Mouse (Mus musculus): ENCODE data around the gene Desi2. TPM values are rescaled to one million over a fixed set of nuclear protein-coding genes. Genes with fewer than 3 reads are reported as not detected.
"Not testable (repeated sequence)": the region's sequence is repeated elsewhere in the genome, so short reads cannot be mapped to it uniquely, and the experiment has no call there.

Desi2 gene
- polyA plus RNA-seq, 1 experiment from 2014 or later: 15.2 TPM

- no peak for ATAC-seq
- no peak overlapping the region for H3K4me3 ChIP-seq
- H3K4me2 ChIP-seq: no peak overlapping the region
- no peak overlapping the region for H3K9ac ChIP-seq
- H3K27ac ChIP-seq: no peak overlapping the region
- no peaks in the 10 kb centered on the region for H3K9me3 ChIP-seq (replicated peaks)
- H3K27me3 ChIP-seq (replicated peaks): no peaks in the 10 kb centered on the region
- no peaks in the 10 kb centered on the region for H3K4me1 ChIP-seq
- H3K36me3 ChIP-seq: peaks cover 11% of the 10 kb centered on the region
- 78% methylated on average over 5 of the region's 5 CpGs for WGBS (ENCODE audit: insufficient replicate concordance)
Observed at GRCm38 (mm10) chr1:178219166-178220077, 32.2 kb downstream of the Desi2 start.

DNA sequence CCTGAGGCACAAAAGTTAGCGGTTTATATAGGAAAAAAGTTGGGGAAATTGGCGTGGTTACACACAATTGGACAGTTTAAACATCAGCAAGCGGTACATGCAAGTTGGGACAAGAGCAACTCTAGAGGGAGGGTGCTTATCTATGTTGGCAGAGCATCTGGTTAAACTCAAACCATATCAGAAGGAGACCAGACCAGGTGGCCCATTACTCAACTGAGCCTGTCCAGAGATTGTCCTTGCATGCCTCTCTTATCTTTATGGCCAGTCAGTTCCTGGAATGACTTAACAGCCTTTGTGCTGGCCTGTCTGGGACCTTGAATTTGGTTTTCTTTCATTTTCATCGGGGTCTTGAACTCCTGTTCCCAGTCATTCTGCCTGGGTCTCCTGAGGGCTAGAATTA lies 41.7 kb downstream of the Desi2 start:
- not testable (repeated sequence) for ATAC-seq; H3K9ac ChIP-seq; H3K27ac ChIP-seq; H3K4me3 ChIP-seq; H3K27me3 ChIP-seq (replicated peaks); H3K4me2 ChIP-seq; H3K4me1 ChIP-seq
- Histone ChIP-seq H3K9me3 (replicated peaks) (peaks cover 46% of the 10 kb centered on the region), H3K36me3 (peaks cover 64% of the 10 kb centered on the region)
- WGBS (ENCODE audit: insufficient replicate concordance): 85% methylated on average over 4 of the region's 4 CpGs

- H3K9me3 ChIP-seq (replicated peaks): peaks cover under 1% of the 10 kb centered on the region
- H3K27me3 ChIP-seq (replicated peaks): no peaks in the 10 kb centered on the region
- H3K27ac ChIP-seq: no peak overlapping the region
- ATAC-seq: no peak
- H3K9ac ChIP-seq: no peak overlapping the region
- WGBS (ENCODE audit: insufficient replicate concordance): 65% methylated on average over 3 of the region's 3 CpGs
- H3K4me3 ChIP-seq: no peak overlapping the region
- H3K4me2 ChIP-seq: no peak overlapping the region
- H3K4me1 ChIP-seq: 0 out of 2 replicates have a peak, but pooled peaks cover 9% of the 10 kb centered on the region
- peaks cover 14% of the 10 kb centered on the region for H3K36me3 ChIP-seq
Observed at GRCm38 (mm10) chr1:178234109-178234508, 46.9 kb downstream of the Desi2 start.

DNA sequence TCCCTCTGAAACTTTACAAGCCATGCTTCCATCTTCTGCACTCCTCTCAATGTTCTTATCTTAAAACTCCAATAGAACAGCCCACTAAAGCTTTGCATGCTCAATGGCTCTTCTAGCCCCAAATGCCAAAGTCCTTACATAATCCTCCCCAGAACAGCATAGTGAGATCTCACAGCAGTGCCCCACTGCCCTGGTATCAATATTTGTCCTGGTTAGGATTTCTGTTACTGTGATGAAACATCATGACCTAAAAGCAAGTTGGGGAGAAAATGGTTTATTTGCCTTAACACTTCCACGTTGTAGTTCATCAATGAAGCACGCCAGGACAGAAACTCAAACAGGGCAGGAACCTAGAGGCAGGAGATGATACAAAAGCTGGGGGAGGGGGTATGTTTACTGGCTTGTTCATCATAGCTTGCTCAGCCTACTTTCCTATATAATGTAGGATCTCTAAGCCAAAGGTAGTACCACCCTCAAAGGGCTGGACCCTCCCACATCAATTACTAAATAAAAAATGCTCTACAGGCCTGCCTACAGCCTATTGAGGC lies 48.8 kb downstream of the Desi2 start:
- Histone ChIP-seq H3K36me3 (peaks cover 7% of the 10 kb centered on the region; the same call in 1 of the 2 replicates), H3K4me3 (no peak overlapping the region), H3K9me3 (replicated peaks) (no peaks in the 10 kb centered on the region), H3K9ac (no peak overlapping the region), H3K4me1 (0 out of 2 replicates have a peak, but pooled peaks cover 9% of the 10 kb centered on the region), H3K27ac (no peak overlapping the region), H3K27me3 (replicated peaks) (no peaks in the 10 kb centered on the region), H3K4me2 (no peak overlapping the region)
- 58% methylated on average over 2 of the region's 2 CpGs for WGBS (ENCODE audit: insufficient replicate concordance)
- no peak for ATAC-seq

DNA sequence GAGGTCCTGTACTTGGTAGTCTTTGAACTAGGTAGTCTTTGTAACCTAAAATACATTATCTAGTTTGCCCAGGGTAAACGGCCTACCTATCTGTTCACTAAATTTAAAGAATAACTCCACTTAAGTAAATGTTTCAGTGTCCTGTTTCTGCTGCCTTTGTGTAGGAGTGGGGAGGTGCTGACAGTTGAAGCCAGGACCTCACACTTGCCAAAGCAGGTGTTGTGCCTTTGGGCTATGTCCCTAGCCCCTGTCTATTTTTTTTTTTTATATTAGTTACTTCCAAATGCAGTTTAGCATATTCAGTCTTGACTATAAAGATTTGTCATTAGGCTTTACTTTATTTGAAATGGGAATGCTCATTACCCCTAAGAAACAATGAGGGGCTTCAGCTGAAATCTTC lies 51.5 kb downstream of the Desi2 start:
- Histone ChIP-seq H3K4me2 (no peak overlapping the region), H3K9ac (no peak overlapping the region), H3K36me3 (peaks cover 6% of the 10 kb centered on the region), H3K27ac (no peak overlapping the region), H3K4me1 (0 out of 2 replicates have a peak, but pooled peaks cover 9% of the 10 kb centered on the region), H3K9me3 (replicated peaks) (no peaks in the 10 kb centered on the region), H3K27me3 (replicated peaks) (no peaks in the 10 kb centered on the region), H3K4me3 (no peak overlapping the region)
- WGBS (ENCODE audit: insufficient replicate concordance): 66% methylated on average over 1 of the region's 1 CpGs
- no peak for ATAC-seq

- peak; percentile 64; the same call in 1 of the 2 replicates for ATAC-seq
- Histone ChIP-seq H3K4me3 (no peak overlapping the region), H3K36me3 (peaks cover 24% of the 10 kb centered on the region), H3K27me3 (replicated peaks) (no peaks in the 10 kb centered on the region), H3K9me3 (replicated peaks) (no peaks in the 10 kb centered on the region), H3K4me1 (no peaks in the 10 kb centered on the region), H3K27ac (no peak overlapping the region), H3K4me2 (no peak overlapping the region), H3K9ac (no peak overlapping the region)
- WGBS (ENCODE audit: insufficient replicate concordance): 82% methylated on average over 1 of the region's 1 CpGs
Observed at GRCm38 (mm10) chr1:178241884-178242508, 54.8 kb downstream of the Desi2 start.

GRCm38 (mm10) chr1:178248107-178248820 lies 61.0 kb downstream of the Desi2 start:
- Histone ChIP-seq H3K4me2 (no peak overlapping the region), H3K36me3 (peaks cover 49% of the 10 kb centered on the region), H3K27me3 (replicated peaks) (no peaks in the 10 kb centered on the region), H3K4me1 (0 out of 2 replicates have a peak, but pooled peaks cover 5% of the 10 kb centered on the region), H3K9ac (no peak overlapping the region), H3K9me3 (replicated peaks) (no peaks in the 10 kb centered on the region), H3K4me3 (no peak overlapping the region), H3K27ac (no peak overlapping the region)
- peak; percentile 54; the same call in 1 of the 2 replicates for ATAC-seq
- WGBS (ENCODE audit: insufficient replicate concordance): 85% methylated on average over 1 of the region's 1 CpGs

DNA sequence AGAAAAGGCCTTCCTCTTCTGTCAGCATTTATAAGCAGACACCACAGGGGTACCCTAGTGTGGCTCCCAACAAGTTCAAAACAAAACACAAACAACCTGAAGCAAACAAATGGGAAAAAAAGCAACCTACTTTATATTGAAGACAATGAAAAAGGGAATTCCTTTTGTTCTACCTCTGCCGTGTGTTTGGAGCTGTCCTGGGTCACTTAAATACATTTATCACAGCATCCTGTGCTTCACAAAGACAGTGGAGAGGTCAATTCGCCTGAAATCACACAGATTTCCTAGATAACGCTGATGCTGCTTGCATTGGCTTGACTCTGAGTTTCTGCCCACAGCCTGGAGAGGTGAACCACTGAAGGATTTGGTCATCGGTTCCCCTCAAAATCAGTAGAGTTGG lies 67.4 kb downstream of the Desi2 start:
- Histone ChIP-seq H3K27ac (no peak overlapping the region), H3K27me3 (replicated peaks) (no peaks in the 10 kb centered on the region), H3K4me2 (no peak overlapping the region), H3K36me3 (peaks cover 37% of the 10 kb centered on the region), H3K9ac (no peak overlapping the region), H3K4me1 (no peaks in the 10 kb centered on the region), H3K9me3 (replicated peaks) (no peaks in the 10 kb centered on the region), H3K4me3 (no peak overlapping the region)
- 70% methylated on average over 4 of the region's 4 CpGs for WGBS (ENCODE audit: insufficient replicate concordance)
- no peak for ATAC-seq

DNA sequence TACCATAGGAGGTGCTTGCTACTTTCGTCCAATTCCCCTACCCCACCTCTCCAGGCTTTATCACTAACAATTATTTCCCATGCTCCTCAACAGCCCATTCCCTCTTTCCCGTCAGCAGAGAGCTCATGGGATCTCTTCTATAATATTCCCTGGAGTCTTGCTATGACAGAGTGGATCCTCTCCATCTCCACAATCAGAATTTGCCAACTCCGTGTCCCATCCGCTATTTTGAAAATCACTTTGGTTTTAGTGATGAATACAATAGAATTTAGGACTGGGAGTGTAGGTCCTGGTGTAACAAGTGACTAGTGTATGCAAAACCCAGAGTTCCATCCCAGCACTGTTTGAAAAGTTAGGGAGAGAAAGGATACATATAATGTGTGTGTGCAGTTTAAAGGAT lies 69.1 kb downstream of the Desi2 start:
- ATAC-seq: no peak
- Histone ChIP-seq H3K27ac (no peak overlapping the region), H3K36me3 (peaks cover 22% of the 10 kb centered on the region), H3K9me3 (replicated peaks) (no peaks in the 10 kb centered on the region), H3K4me2 (no peak overlapping the region), H3K27me3 (replicated peaks) (no peaks in the 10 kb centered on the region), H3K4me1 (no peaks in the 10 kb centered on the region), H3K4me3 (no peak overlapping the region), H3K9ac (no peak overlapping the region)
- WGBS (ENCODE audit: insufficient replicate concordance): 83% methylated on average over 4 of the region's 4 CpGs

- Histone ChIP-seq H3K27me3 (replicated peaks) (no peaks in the 10 kb centered on the region), H3K4me1 (no peaks in the 10 kb centered on the region)
- 73% methylated on average over 2 of the region's 2 CpGs for WGBS (ENCODE audit: insufficient replicate concordance)
Observed at GRCm38 (mm10) chr1:178258821-178259220, 71.6 kb downstream of the Desi2 start.

GRCm38 (mm10) chr1:178265381-178265780 lies 78.2 kb downstream of the Desi2 start:
- H3K27ac ChIP-seq; H3K9me3 ChIP-seq (replicated peaks); H3K36me3 ChIP-seq; ATAC-seq; H3K4me3 ChIP-seq; H3K27me3 ChIP-seq (replicated peaks); H3K4me2 ChIP-seq; H3K9ac ChIP-seq; H3K4me1 ChIP-seq: not testable (repeated sequence)
- WGBS (ENCODE audit: insufficient replicate concordance): 76% methylated on average over 3 of the region's 3 CpGs

More at GRCm38 (mm10) chr1:178258821-178259220, 71.6 kb downstream of the Desi2 start:
- Histone ChIP-seq H3K9me3 (replicated peaks) (no peaks in the 10 kb centered on the region), H3K27ac (no peak overlapping the region), H3K4me3 (no peak overlapping the region), H3K9ac (no peak overlapping the region), H3K4me2 (no peak overlapping the region), H3K36me3 (peaks cover 10% of the 10 kb centered on the region; the same call in 1 of the 2 replicates)
- ATAC-seq: no peak

Measured in liver, embryonic 12.5 days (tissue).